Mouse (Mus musculus): ENCODE data around the gene Vrk2. TPM values are rescaled to one million over a fixed set of nuclear protein-coding genes. Genes with fewer than 3 reads are reported as not detected.
A peak's percentile ranks its signal among the peaks of the same experiment; 100 is the strongest.

Gene Vrk2
- total RNA-seq (2014; fragmentation: Nextera tagmentation) (21.2 and 40.8 TPM in 2 replicates), total RNA-seq (2017) (36.9 and 40.5 TPM in 2 replicates)

DNA sequence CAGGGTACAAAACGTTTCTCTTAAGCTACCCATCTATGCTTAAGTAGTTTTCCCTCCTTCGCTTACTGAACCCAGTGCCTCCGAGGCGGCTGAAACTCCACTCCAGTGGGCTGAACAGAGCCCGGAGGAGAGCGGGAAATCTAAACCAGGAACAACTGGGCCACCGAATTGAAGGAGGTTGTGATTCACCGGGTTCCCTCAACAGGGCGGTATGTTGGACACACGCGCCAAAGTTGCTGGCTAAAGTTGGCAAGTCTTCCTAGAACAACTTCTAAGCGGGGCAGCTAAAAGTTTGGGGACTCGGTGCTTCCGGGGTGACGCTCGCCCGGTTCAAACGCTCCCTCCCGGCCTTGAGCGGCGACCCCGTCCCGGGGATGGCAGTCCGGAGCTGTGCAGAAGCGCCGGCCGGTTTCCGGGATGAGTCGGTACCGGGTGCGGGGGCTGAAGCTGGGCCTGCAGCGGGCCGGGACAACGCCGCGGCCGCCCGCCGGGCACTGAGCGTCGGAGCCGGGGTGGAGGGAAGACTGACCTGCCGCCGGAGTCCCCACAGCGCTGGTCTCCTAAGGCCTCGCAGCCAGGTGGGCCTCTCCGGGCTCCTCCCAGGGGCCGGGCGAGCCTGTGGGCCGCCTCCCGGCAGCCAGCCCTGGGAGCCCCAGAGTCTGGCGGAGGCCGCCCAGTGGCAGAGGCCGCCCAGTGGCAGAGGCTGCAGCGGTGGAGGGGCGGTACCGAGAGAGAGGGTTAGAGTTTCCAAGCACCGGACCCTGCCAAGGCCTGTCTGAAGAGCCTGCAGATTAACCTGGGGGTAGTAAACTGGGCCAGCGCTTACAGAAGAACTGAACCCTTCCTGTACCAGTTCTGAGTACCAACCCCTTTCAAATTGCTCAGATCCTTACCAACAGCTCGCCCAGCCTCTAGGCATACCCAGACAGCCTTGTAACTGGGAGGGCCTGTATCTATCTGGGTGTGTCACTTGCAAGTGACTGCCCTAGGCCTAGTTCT lies at the start of gene Vrk2, which contains the start of gene Gm6899:
Gene Vrk2 (minus strand): TSS at position 939 of the 999 bp plus-strand sequence.
Gene Gm6899 (plus strand): TSS at position 181 of the 999 bp plus-strand sequence.
- ATAC-seq (replicated peaks; ENCODE audit: poor library complexity, severe bottlenecking), result peak; percentile 97

DNA sequence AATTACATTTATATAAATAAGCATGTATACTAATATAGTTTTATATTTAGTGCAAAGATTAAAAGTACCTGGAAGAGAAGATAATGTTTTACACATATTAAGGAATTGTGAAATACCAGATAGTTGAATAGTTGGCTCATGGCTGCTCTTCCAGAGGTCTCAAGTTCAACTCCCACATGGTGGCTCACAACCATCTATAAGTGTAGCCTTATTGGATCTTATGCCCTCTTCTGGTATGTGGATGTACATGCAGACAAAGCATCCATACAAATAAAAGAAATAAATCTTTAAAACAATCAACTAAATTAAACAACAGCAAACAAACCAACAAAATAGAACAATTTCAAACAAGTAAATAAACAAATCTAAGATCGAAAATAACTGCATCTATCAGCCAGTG lies 48.3 kb upstream of the Vrk2 start:
- no peak for ATAC-seq (replicated peaks; ENCODE audit: poor library complexity, severe bottlenecking)

DNA sequence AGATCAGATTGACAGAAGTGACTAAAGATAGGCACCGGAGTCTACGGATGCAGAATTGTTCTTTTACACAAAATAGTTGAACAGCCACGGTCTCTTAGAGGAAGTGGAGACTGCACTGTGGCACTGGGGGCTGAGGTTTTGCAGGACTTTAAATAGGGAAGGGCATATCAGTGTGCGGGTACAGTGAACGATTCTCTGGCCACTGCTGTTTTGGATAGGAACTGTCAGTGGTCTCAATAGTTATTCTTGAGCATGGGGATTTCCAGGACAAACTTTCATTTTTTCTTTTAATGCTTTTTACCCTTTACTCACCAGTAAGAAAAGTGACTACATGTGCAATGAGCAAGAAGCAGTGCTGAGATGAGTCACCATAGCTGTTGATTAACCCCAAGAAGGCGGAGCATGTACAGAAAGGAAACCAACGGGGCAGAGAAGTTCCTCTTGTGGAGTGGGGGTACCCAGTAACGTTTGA lies 46.6 kb upstream of the Vrk2 start:
- ATAC-seq (replicated peaks; ENCODE audit: poor library complexity, severe bottlenecking), result peak; percentile 98

DNA sequence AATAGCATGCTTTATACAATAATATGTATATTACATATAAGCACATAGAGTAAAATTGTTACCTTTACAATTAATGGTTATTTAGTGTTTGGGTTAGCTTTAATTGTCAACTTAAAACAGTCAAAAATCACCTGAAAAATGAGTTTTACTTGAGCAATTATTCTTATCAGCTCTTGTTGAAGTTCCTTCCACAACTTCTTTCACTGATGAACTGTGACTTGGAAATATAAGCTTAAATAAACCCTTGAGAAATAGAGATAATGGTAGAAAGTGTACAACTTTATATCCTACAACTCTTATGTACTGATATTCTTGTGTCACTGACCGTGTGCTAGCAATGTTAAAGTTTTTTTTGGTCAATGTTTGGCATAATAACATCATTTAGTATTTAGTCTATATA lies 42.4 kb upstream of the Vrk2 start:
- ATAC-seq (replicated peaks; ENCODE audit: poor library complexity, severe bottlenecking), result no peak

DNA sequence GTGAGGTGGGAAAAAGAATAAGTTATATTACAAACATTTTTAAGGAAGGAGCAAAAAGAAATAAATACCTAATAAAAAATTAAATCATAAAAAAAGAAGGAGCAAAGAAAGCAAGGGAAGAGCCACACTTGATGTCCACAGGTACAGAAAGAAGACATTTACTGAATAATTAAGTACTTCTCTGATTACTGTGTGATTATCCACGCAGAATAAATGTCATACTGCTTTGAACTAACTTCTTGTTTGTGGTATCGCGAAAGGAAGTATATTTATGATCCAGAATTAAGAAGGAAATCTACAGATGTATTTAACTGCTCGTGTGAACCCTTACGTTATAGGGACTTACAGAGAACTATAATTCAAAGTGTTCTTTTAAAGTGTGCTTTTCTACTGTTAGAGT lies 28.9 kb upstream of the Vrk2 start:
- no peak for ATAC-seq (replicated peaks; ENCODE audit: poor library complexity, severe bottlenecking)

DNA sequence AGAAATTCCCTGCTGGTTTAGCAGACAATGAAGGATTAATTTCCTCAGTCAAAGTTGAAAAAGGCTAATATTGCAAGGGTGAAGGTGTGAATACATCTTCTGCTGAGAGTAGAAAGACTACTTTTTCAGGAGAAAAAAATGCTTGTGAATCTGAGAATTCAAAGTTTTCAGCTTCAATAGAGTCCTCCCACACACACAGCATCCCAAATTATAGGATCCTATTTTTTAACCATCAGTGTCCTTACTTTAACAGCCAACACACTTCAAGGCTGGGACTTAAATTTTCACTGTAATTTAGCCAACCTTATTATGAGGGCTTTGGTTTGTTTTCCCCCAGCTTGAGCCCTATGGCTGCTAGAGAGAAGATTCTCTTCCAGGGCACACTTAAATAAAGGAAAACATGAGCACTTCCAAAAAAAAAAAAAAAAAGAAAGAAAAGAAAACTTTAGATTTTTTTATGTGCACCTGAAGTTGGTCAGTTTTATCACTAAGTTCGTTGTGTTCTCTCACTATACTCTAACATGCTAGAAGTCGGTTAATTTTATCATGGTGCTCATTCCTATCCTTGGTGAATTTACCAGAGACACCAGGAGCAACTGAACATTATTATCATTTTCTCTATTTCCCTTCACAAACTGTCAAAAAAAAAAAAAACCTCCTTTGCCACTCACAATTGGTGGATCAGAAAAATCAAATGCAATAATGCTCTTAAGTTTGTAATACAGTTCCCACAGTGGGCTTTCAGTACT lies 24.9 kb upstream of the Vrk2 start:
- no peak for ATAC-seq (replicated peaks; ENCODE audit: poor library complexity, severe bottlenecking)

DNA sequence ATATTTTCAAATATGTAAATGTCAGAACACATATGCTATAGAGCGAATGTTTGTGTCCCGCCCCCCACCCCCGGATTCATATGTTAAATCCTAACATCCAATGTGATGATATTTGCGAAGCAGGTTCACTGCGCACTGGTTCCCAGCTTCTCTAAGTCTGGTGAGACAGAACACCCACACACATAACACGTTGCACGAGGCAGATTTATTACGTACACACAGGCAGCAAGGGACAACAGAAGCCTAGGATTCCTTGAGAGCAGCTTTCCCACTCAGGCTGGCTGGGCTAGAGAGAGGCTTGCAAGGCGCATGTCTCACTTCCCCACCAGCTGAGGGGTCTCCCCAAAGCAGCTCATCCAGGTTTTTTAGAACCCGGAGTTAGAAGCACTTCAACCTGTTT lies 15.0 kb upstream of the Vrk2 start:
- no peak for ATAC-seq (replicated peaks; ENCODE audit: poor library complexity, severe bottlenecking)

DNA sequence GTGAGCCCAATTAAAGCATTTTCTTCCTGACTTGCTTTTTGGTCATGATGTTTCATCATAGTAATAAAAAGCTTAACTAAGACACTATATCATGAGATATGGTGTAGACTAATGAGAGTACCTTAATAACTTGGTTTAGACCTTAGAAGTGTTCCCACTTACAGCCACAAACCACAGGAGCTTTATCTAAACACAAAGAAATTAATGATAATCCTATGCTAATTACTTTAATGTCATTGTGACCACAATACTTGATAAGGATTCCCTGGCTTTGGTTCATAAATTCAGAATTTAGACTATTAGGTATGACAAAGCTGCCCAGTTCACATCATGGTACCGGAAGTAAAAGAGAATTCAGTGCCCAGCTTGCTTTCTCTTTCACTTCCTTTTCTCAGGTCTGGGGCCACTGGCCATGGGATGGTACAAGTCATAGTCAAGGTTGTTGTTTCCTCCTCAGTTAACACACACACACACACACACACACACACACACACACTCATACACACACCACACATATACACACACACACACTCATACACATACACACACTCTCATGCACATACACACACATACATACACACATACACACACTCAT lies 10.4 kb upstream of the Vrk2 start:
- ATAC-seq (replicated peaks; ENCODE audit: poor library complexity, severe bottlenecking), result peak; percentile 85

DNA sequence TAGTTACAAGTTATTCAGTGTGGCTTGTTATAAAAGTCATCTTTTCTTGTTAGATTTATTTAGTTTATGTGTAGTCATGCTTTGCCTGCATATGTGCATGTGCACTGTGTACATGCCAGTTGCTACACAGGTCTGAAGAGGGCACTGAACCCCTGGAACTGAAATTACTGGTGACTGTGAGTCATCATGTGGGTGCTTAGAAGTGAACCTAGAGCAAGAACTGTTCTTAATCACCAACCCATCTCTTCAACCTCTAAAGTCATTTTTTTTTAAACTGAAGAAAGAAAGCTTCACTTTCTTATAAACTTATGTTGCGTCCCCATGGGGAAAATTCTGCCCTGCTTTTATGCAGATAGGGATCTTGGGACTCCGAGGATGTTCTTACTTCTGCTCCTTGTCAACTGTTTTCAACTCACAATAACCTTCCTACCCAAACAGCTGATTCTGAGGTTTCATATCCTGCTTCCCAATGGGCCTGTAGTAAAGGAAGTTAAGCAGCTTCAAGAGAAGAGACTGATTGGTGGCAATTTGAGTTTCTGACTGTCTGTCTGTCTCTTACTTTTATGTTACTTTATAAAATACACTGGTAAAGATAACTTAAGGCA lies 7.9 kb upstream of the Vrk2 start:
- ATAC-seq (replicated peaks; ENCODE audit: poor library complexity, severe bottlenecking), result peak; percentile 57

DNA sequence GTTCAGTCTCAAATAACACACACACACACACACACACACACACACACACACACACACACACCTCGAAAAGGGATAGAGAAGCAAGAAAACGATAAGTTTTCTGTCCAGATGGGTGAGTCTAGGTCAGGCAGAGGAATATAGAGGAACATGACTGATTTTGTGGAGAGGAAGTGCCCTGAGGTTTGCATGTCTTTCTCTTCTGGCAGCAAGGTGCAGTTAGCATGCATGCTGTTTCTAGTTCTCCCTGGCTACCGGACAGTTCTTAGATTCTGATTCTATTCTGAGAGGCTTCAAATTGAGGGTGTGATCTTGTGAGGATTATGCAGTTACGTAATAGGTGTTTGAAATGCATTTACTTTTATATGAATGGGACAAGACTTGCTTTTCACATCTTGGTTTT lies 6.9 kb upstream of the Vrk2 start:
- ATAC-seq (replicated peaks; ENCODE audit: poor library complexity, severe bottlenecking), result peak; percentile 52

DNA sequence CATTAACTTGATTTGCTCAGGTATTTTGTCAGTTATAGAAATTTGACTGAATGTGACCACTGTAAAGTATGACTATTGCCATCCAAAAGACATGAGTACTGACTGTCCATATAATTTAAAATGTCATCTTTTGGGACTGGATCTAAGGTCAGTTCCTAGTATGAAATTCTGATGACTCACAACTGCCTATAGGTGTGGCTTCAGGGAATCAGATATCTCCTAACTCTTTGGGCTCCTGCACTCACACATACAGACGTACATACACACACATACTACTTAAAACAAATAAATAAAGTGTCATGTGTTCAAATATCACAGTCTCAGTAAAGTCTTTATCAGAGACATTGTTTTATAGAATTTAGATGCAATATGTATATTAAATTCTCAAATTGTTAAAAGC lies 5.1 kb upstream of the Vrk2 start:
- no peak for ATAC-seq (replicated peaks; ENCODE audit: poor library complexity, severe bottlenecking)

DNA sequence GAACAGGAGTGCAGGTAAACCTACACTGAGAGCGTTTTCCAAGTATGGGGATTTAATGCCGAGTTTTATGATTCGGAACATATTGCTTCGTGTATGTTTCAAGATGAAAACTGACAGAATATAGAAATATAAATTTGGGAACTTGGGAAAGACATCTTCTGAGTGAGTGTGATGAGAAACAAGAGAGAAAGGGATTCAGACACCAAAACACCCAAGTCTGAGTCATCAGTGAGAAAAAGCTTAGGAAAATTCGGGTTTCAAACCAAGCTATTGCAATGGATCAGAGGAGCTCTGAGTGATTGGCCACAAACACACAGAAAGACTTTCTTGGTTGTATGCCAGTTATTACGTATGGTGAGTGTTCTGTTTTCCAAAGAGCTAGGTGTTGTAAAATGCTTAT lies 4.0 kb upstream of the Vrk2 start:
- no peak for ATAC-seq (replicated peaks; ENCODE audit: poor library complexity, severe bottlenecking)

DNA sequence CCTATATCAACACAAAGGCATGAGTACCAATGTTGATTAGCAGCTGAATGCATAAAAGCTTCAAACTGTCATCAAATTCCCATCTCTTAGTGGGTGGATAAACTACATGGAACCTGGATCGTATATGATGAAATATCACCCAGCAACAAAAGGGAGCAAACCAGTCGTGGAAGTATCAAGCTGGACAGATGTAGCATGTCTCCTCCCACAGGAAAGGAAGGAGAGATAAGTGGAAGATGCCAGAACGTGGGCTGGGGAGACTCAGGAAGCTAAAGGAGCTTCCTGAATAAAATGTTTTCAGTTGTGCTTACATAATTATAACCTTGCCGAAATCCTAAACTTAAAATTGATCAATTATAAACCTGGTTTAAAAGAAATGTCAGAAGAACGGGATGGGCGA lies 3.3 kb upstream of the Vrk2 start:
- no peak for ATAC-seq (replicated peaks; ENCODE audit: poor library complexity, severe bottlenecking)

DNA sequence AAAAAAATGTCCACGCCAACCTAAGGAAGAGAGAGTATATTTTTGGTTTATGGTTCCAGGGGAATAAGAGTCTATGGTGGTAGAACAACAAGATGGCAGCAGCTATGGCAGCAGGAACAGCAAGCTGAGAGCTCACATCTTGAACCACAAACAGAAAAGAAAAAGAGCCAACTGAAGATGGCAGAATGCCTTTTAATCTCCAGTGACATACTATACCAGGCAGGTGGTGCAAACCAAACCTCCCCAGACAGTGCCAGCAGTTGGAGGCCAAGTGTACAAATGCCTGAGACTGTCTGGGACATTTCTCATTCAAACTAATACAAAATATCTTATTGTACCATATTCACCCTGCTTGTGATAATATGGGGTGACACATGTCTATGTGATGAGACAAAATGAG lies 2.4 kb upstream of the Vrk2 start:
- ATAC-seq (replicated peaks; ENCODE audit: poor library complexity, severe bottlenecking), result no peak

DNA sequence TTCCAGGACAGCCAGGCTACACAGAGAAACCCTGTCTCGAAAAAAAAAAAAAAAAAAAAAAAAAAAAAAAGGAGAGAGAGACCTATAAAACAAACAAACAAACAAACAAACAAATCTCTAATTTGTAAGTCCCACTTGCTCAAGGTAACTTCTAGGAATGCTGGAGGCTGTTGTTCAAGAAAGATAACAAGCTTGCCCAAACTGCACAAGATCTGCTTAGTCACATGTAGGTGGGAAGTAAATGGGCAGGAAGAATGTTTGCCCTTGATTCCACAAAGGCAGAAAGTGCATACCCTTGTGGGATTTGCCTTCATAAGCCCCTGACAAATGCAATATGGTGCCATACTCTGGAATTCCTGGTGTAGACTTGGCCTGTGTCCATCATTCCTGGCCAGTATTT lies 688 bp upstream of the Vrk2 start:
- ATAC-seq (replicated peaks; ENCODE audit: poor library complexity, severe bottlenecking), result no peak

DNA sequence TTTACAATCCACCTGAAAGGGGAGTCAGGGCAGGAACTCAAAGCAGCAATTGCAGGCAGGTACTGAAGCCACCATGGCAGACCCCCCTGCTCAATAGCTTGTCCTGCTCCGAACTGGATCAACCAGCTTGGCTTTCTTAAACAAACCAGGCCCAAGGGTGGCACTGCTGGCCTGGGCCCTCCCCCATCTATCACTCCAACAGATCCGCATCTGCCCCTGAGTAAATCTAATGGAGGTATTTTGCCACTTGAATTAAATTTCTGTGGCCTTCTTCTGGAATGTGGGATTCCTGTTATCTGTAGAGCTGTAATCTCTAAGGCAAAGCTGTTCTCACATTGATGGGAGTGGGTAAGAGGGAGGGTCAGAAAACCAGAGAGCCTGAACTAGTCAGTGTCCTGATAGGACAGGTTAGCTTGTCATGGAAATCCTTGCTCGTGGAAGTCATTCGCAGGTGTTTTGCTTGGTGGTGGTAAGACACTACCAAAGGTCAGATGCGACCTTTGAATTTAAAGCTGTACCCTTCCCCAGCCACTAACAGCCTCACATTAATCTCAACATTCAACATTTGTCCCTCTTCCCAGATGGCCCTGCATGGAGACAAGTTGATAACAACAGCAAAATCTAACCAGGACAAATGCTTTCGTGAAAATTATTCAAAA lies 1.3 kb downstream of the Vrk2 start:
- no peak for ATAC-seq (replicated peaks; ENCODE audit: poor library complexity, severe bottlenecking)

DNA sequence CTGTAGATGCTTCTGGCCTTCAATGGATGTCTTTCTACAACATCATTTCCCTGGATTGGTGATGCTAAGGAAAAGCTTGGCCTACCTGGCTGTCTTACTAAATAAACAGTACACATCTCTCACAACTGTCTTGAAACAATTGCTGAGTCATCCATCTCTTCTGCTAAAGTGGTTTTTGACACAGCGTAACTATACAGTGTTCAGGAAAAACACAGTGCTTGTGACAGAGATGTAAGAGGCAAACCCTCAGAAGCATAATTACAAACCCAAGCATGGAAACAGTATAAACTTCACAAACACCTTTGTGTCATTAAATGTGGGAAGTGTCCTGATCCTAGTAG lies 6.6 kb downstream of the Vrk2 start:
- ATAC-seq (replicated peaks; ENCODE audit: poor library complexity, severe bottlenecking), result peak; percentile 21

DNA sequence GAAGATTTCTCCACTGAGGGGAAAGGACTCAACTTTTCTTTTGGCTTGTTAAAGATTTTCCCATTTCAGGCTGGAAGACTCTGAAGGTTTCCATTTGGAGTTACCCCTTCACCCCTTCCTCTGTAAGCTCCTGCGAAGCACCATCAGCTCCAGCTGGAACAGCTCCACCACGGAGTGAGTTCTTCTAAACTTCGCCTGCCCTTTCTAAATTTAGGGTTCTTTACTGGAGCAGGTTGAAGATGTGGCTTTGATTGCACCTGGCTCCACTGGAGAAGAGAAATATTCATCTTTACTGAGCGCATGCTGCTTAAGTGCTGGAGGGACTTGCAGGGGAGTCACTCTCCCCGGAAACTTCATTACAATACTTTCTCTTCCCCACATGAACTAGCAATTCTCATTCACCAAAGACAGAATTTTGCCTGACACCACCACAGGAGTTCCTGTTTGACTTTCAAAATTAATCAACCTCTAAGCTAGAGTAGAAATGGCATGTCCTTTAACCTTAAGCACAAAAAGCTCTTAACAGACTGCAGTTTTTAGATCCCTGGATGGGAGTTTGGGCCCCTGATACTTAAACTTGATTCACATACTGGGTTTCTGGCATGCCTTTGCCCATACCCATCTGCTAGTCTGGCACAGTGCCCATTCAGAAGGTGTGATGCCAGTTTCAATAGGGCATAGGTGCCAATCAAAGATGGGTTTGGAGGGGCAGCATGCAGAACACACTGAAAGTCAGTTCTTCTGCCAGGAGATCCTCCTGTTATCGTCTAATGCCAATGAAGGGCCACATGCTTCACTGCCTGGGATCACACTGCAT lies 7.2 kb downstream of the Vrk2 start:
- peak; percentile 78 for ATAC-seq (replicated peaks; ENCODE audit: poor library complexity, severe bottlenecking)
